Mouse (Mus musculus) thymus, postnatal 10 days (tissue): ENCODE measurements around the gene Ugt1a9.
A peak's percentile ranks its signal among the peaks of the same experiment; 100 is the strongest.

Source experiments
- DNase-seq, 2 experiments: peaks; one replicate each; pipeline ENCODE4 v3.0.0; 2021; ENCODE audit warnings: low spot score in 2 of 2

Gene Ugt1a9

DNA sequence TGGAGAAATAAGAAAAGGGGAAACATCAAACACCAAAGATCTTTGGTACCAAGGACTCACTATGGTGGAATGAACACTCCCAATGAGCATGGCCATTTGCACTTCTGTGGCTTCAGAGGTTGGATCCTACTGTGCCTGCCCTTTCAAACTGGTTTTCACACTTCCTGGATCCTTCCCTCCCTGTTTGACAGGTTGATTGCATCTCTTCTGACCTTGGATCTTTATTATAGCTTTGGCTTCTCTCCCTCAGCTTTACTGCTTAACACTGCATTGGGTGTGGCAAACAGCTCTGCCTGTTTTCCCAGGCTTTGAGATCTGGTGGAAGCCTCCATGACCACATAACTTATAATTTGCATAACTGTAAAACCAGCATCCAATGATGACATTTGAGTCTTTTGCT is 149.7 kb downstream of the Ugt1a9 start:
- peak in 1 of 2 experiments; percentile 11 for DNase-seq

GRCm38 (mm10) chr1:88222216-88222615 is 151.6 kb downstream of the Ugt1a9 start:
- DNase-seq, result no peak

DNA sequence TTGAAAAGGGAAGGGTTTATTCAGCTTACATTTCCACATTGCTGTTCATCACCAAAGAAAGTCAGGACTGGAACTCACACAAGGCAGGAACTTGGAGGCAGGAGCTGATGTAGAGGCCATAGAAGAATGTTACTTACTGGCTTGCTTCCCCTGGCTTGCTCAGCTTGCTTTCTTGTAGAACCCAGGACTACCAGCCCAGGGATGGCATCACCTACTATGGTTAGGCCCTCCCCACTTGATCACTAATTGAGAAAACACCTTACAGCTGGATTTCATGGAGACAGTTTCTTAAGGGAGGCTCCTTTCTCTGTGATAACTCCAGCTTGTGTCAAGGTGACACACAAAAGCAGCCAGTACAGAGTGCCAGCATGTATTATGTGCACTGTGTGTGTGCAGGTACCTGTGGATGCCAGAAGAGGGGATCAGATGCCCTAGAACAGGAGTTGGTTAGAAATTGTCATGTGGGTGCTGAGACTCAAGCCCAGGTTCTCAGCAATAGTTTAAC is 152.5 kb downstream of the Ugt1a9 start:
- DNase-seq, result peak in 1 of 2 experiments; percentile 7

- peak in 1 of 2 experiments; percentile 10 for DNase-seq
Measured at GRCm38 (mm10) chr1:88223591-88223990, 153.0 kb downstream of the Ugt1a9 start.

GRCm38 (mm10) chr1:88224029-88224776 is 153.6 kb downstream of the Ugt1a9 start:
- DNase-seq, result peak; percentile 3 to 14

DNA sequence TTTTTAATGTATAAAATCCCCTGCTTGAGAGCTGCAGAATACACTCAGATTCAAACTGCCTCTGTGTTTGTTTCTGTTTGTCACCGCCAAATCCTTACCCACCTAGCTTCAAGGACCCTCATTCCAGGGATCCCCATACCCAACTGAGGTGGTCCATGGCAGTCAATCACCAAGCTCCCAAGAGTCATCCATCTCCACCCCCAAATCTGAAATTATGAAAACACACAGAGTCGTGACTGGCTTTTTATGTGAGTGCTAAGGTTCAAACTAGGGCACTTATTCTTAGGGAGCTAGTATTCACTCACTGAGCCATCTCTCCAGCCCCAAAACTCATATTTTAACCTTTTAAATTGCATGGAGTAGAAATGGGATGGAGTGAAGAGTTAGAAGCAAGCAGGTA is 154.7 kb downstream of the Ugt1a9 start:
- peak in 1 of 2 experiments; percentile 3 for DNase-seq

GRCm38 (mm10) chr1:88225741-88226140 is 155.1 kb downstream of the Ugt1a9 start:
- DNase-seq, result no peak

- peak in 1 of 2 experiments; percentile 4 for DNase-seq
Measured at GRCm38 (mm10) chr1:88226670-88227379, 156.2 kb downstream of the Ugt1a9 start, which contains the start of gene Mroh2a. TSS of gene Mroh2a (plus strand) at chr1:88226986.

GRCm38 (mm10) chr1:88227482-88227881 is 156.9 kb downstream of the Ugt1a9 start:
- peak in 1 of 2 experiments; percentile 8 for DNase-seq

DNA sequence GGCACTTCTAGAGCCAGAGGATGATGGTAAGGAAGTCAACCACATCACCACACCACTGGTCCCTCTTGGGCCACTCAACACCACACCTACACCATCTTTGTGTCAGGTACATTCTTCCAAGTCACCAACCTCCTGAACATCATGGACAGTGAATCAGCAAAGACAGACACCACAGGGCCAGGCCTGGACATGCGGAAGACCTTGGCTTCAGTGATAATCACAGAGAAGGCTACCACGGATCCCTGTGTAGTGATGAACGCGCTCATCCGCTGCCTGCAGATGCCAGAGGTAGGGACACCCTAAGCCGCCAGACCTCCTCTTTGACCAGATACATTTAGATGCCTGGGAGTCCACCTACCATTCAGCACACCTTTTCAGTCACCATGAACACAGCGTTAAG is 157.5 kb downstream of the Ugt1a9 start:
- peak in 1 of 2 experiments; percentile 3 for DNase-seq

DNA sequence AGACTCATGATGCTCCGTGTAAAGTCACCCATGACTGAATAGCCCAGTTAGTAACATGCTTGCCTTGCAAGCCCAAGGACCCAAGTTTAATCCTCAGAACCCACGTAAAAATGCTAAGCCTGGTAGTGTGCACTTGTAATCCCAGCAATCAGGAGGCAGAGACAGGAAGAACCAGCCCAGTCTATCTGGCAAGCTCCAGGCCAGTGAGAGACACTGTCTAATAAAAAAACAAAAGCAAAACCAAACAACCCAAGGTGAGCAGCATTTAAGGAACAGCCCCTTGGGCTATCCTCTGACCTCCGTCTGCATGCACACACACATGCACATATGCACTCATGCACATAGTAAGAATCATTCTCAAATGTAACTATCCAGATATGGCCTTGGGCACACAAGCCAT is 159.0 kb downstream of the Ugt1a9 start:
- DNase-seq, result no peak

- no peak for DNase-seq
Measured at GRCm38 (mm10) chr1:88229986-88230385, 159.4 kb downstream of the Ugt1a9 start.

GRCm38 (mm10) chr1:88230421-88230820 is 159.8 kb downstream of the Ugt1a9 start:
- no peak for DNase-seq

DNA sequence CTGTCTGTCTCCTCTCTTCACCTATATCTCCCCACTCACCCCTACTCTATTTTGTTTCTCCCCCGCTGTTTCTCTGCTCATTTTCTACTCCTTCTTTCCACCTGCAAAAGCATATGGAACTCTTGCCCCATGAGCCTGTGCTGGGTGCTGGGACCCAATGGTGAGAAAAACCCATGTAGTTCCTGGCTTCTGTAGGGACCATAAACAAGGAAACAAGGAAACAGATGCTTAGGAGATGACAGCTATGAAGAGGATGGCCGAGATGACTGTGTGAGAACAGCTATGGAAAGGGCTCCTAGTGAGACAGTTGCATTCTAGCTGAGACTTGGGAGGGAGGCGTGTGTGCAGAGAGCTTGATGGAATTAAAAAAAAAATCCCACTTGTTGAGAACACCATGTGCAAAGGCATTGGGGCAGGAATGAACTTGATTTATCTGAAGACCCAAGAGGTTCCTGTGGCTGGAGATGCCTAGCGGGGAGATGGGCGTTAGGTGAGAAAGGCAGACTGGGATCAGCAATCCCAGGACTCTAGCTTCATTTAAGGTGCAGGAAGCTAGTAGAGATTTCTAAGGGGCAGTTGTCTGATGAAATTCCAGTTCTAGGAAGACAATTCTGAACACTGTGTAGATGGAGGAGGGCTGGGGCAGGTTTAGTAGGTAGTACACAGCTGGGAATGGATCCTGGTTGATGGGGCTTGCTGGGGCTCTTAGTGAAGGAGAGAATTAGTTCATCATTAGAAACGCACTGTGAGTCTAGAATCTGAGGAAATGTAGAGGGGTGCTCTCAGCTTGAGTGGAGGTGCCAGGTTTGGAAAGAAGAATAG is 160.6 kb downstream of the Ugt1a9 start:
- no peak for DNase-seq

- DNase-seq, result no peak
Measured at GRCm38 (mm10) chr1:88231803-88232499, 161.4 kb downstream of the Ugt1a9 start.

DNA sequence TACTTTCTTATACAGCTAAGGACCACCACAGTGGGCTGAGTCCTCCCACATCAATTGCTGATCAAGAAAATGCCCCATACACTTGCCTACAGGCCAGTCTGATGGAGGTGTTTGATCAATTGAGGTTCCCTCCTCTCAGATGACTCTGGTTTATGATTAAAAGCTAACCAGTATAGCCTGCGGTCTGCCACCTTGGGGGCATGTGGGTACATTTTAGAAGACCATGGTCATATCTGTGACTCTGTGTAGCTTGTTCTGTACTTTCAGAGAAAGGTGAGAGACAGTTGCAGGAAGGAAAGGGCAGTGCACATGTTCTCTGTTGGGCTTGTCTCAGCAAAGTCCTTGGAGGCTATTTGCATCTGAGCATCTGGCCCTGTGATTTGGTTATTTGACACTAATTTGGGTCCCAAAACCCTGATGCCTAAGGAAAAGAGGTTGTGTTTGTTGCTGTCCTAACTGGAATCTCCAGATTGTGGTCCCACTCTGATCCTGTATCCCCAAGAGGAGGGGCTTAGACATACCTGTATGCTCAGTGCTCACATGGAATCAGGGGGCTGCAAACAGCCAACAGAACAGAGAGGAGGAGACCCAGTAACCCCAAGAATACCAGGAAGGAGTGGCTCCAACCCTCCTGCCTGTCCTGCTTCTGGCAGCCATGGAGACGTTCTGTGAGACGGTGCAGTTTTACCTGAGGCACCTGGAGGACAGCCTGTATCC is 162.2 kb downstream of the Ugt1a9 start:
- no peak for DNase-seq

DNA sequence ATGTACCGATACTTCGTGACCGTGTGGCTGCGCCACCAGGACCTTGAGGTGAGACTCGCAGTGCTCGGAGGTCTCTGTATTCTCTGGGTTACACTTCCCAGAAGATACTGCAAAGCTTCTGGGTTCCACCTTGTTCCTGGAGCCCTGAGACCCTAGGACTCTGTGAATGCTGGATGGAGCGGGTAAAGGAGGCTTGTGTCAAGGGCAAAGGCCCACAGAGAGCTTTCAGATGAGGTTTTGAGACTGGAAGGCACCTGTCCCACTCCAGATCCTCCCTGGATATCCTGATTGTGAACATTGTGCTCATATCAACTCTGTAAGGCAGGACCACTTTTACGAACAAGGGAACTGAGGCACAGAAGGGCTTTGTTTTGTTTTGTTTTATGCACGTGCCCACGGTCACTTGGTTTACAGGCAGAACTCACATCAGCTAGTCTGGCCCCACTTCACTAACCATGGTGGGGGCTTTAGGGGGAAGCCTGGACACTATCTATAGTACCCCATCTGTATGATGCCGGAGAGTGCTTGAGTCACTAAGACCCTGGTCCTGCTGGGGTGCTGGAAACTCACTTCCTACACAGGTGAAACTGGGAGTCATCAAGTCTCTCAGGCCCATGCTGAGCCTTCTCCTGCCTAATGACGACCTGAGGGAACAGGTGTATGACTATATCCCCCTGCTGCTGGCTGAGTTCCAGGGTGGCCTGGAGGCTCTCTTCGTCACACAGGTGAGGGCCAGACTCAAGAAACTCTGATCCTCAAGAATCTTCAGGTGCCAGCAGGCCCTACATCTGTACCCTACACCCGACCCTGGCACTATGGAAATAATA is 163.0 kb downstream of the Ugt1a9 start:
- no peak for DNase-seq

DNA sequence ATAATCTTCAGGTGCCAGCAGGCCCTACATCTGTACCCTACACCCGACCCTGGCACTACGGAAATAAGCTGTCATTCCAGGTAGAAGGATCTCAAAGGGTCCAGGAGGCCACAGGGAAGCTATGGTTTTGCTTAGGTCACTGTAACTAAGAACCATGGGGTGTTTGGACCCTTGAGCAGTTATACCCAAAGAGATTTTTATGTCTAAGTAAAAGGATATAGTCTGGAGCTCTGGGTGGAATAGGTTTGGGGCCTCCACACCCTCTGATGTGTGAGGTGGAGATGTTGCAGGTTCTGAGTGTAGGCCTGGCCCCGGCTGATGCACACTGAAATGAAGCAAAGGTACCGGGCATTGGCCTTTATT is 163.6 kb downstream of the Ugt1a9 start:
- no peak for DNase-seq

- DNase-seq, result no peak
Measured at GRCm38 (mm10) chr1:88234646-88235045, 164.0 kb downstream of the Ugt1a9 start.
